Mouse (Mus musculus) testis, adult 2 months (tissue): ENCODE measurements around the gene Gm13769.

Experiments
- CTCF ChIP-seq: fragments of 200-500 bp; IDR thresholded peaks from 2 replicates; pipeline ENCODE4 v1.5.1; 2012; ENCODE audit warnings: low read depth, mild to moderate bottlenecking, inconsistent platforms, low read length, moderate library complexity; ENCODE audit not compliant: control insufficient read depth, insufficient read depth, insufficient replicate concordance
- POLR2A ChIP-seq: fragments of 200-500 bp; IDR thresholded peaks from 2 replicates; pipeline ENCODE4 v1.6.1; 2012; ENCODE audit warnings: low read depth, mild to moderate bottlenecking, inconsistent platforms, low read length, moderate library complexity; ENCODE audit not compliant: control insufficient read depth

DNA sequence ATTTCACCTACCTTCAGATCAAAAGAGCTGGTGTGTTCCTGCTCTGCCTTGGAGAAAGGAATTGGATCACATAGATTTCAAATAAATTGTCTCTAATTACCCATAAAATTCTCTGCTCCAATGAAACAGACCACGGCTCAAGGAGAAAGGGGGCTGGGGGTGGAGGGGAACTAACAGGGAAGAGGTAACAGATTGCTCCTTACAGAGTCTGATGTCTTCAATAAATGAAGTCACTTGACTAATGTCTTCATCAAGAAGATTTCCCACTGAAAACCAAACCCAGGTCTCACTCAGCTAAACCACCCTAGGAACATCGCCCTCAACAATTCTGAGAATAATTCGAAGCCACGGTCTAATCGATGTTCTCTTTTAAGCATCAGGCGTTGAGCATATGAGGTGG, 29.3 kb upstream of the Gm13769 start, which contains the start of gene Olfr1272:
- TF ChIP-seq CTCF (no peak), POLR2A (no peak)
